Mouse (Mus musculus) limb, embryonic 15.5 days (tissue): Measurements from ENCODE around the gene Ckb. TPM values are rescaled to one million over a fixed set of nuclear protein-coding genes. Genes with fewer than 3 reads are reported as not detected.
"Not testable (repeated sequence)": the region's sequence is repeated elsewhere in the genome, so short reads cannot be mapped to it uniquely, and the experiment has no call there.

ENCODE experiments used
- ATAC-seq: fragments of 200-750 bp; cut with Nextera tagmentation; 2 replicates; pipeline ENCODE4 v1.8.0; 2017; ENCODE audit warnings: low read depth, moderate TSS enrichment; ENCODE audit not compliant: insufficient number of reproducible peaks, low FRiP score, low TSS enrichment
- H3K27ac ChIP-seq: fragments of 300-500 bp; sonication (generic); 2 replicates; pipeline ENCODE4 v1.5.1; 2015; ENCODE audit warnings: moderate library complexity, mild to moderate bottlenecking, inconsistent platforms
- H3K27me3 ChIP-seq: fragments of 300-500 bp; sonication (generic); 2 replicates; pipeline ENCODE4 v1.6.1; 2015; ENCODE audit warnings: inconsistent platforms
- H3K36me3 ChIP-seq: fragments of 300-500 bp; sonication (generic); 2 replicates; pipeline ENCODE4 v1.6.1; 2015; ENCODE audit warnings: inconsistent platforms
- H3K4me1 ChIP-seq: fragments of 300-500 bp; sonication (generic); 2 replicates; pipeline ENCODE4 v1.6.1; 2015; ENCODE audit warnings: inconsistent platforms
- H3K4me2 ChIP-seq: fragments of 300-500 bp; sonication (generic); 2 replicates; pipeline ENCODE4 v1.6.1; 2015; ENCODE audit warnings: mild to moderate bottlenecking, inconsistent platforms
- H3K4me3 ChIP-seq: fragments of 300-500 bp; sonication (generic); 2 replicates; pipeline ENCODE4 v1.5.1; 2015; ENCODE audit warnings: mild to moderate bottlenecking, inconsistent platforms
- H3K9ac ChIP-seq: fragments of 300-500 bp; sonication (generic); 2 replicates; pipeline ENCODE4 v1.6.1; 2015; ENCODE audit warnings: inconsistent platforms
- H3K9me3 ChIP-seq: fragments of 300-500 bp; sonication (generic); 2 replicates; pipeline ENCODE4 v1.6.1; 2016; ENCODE audit warnings: inconsistent platforms
- WGBS: fragments of 180-500 bp; shearing (Covaris S2); methylation state at CpG from one replicate; pipeline ENCODE4 v1.1.7; 2015; 5-methylcytosine and 5-hydroxymethylcytosine counted together
- polyA plus RNA-seq: library from polyadenylated mRNA; unstranded; fragments of >200 nt; fragmentation: Nextera tagmentation; extraction: Ambion mirVana; gene quantifications from 2 replicates; pipeline ENCODE4 v1.2.1, GENCODE M21; 2015

Ckb gene
- polyA plus RNA-seq, result 132 and 183 TPM in 2 replicates

DNA sequence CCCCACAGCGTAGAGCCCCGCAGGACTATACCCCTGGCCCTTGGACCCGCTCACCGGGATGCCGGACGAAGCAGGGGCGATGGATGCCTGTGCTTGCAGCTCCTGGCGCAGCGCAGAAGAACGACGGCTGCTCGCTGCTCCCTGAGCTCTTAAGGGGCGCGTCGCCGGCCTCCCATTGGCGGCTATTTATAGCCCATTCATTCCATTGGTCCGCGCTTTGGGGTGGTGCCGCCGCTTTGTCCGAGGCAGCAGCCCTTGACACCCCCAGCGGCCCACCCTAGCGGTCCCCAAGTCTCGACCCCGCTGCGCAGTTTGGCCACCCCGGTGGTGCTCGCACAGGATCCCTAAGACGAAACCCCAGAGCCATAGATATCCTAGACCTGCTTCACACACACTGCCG is at the start of gene Ckb:
Gene Ckb (minus strand): TSS at position 163 of the 400 bp plus-strand sequence.
- H3K36me3 ChIP-seq, result no peaks in the 10 kb centered on the region
- H3K4me2 ChIP-seq, result peak within 1 kb of the TSS; percentile 98
- H3K27me3 ChIP-seq, result peaks cover 54% of the 10 kb centered on the region
- peaks cover 56% of the 10 kb centered on the region for H3K4me1 ChIP-seq
- peak within 1 kb of the TSS; percentile 54 for H3K4me3 ChIP-seq
- H3K9ac ChIP-seq, result peak within 1 kb of the TSS; percentile 50
- no peaks in the 10 kb centered on the region for H3K9me3 ChIP-seq
- under 1% methylated on average over 31 of the region's 31 CpGs for WGBS
- ATAC-seq, result no peak; the same call in 1 of the 2 replicates
- H3K27ac ChIP-seq, result no peak within 1 kb of the TSS

DNA sequence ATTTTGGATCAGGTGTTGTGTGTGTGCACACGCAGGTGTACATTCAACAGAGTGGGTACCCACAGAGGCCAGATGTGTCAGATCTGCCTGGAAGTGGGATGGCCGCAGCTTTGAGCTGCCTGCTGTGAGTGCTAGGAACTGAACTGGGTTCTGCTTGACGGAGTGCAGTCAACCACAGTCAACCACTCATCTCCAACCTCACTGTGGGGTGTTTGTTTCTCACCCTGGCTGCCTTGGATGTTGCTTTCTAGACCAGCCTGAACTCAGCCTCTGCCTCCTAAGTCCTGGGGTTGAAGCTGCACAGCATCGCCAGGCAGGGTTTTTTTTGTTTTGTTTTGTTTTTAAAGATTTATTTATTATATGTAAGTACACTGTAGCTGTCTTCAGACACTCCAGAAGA is 48.1 kb upstream of the Ckb start:
- peaks cover 11% of the 10 kb centered on the region; the same call in 1 of the 2 replicates for H3K4me1 ChIP-seq
- H3K4me2 ChIP-seq, result no peak overlapping the region
- no peak overlapping the region for H3K27ac ChIP-seq
- H3K9ac ChIP-seq, result no peak overlapping the region
- no peaks in the 10 kb centered on the region for H3K9me3 ChIP-seq
- H3K36me3 ChIP-seq, result peaks cover 31% of the 10 kb centered on the region
- ATAC-seq, result no peak
- 89% methylated on average over 4 of the region's 4 CpGs for WGBS
- H3K27me3 ChIP-seq, result no peaks in the 10 kb centered on the region
- H3K4me3 ChIP-seq, result no peak overlapping the region

DNA sequence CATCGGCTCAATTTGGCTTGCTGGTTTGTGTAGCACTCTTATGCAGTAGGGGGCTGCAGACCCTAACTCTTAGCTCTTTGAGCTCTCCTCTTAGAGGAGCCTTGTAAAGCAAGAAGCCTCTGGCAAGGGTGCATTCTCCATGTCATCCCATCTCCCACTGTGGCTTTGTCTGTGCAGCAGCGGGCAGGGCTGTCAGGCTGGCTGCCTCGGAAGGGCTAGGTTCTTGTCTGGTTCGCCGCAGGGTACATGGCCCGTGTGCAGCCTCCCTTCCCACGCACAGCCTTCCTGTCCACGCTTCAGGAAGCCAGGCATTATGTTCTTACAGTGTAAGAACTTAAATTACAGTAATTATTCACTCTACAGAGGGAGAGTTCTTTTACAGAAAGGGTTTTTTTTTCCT is 46.5 kb upstream of the Ckb start:
- H3K27ac ChIP-seq, result peak overlapping the region; percentile 39; the same call in 1 of the 2 replicates
- H3K9me3 ChIP-seq, result no peaks in the 10 kb centered on the region
- peaks cover 18% of the 10 kb centered on the region; the same call in 1 of the 2 replicates for H3K4me1 ChIP-seq
- H3K4me3 ChIP-seq, result no peak overlapping the region
- H3K27me3 ChIP-seq, result no peaks in the 10 kb centered on the region
- ATAC-seq, result no peak
- no peak overlapping the region for H3K9ac ChIP-seq
- H3K4me2 ChIP-seq, result no peak overlapping the region
- H3K36me3 ChIP-seq, result peaks cover 16% of the 10 kb centered on the region
- 50% methylated on average over 8 of the region's 8 CpGs for WGBS

DNA sequence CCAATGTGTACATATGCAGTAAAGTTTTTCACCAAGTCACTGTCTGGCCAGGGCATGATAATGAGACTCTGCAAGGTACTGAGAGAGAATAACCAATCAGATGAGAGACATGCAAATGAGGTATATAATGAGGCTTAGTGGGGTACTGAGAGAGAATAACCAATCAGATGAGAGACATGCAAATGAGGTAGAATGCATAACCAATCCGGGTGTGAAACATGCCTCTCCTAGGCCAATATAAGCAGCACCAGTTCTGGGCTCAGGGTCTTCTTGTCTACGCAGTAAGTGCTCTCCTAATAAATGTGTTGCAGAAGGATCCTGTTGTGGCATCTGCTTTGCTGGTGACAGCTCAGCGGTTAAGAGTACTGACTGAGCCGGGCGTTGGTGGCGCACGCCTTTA is 44.4 kb upstream of the Ckb start:
- H3K4me2 ChIP-seq, result no peak overlapping the region
- 97% methylated on average over 7 of the region's 7 CpGs for WGBS
- no peak overlapping the region for H3K9ac ChIP-seq
- no peaks in the 10 kb centered on the region for H3K9me3 ChIP-seq
- H3K36me3 ChIP-seq, result peaks cover 10% of the 10 kb centered on the region
- H3K27ac ChIP-seq, result no peak overlapping the region
- no peak for ATAC-seq
- no peaks in the 10 kb centered on the region for H3K27me3 ChIP-seq
- peaks cover 24% of the 10 kb centered on the region for H3K4me1 ChIP-seq
- no peak overlapping the region for H3K4me3 ChIP-seq

DNA sequence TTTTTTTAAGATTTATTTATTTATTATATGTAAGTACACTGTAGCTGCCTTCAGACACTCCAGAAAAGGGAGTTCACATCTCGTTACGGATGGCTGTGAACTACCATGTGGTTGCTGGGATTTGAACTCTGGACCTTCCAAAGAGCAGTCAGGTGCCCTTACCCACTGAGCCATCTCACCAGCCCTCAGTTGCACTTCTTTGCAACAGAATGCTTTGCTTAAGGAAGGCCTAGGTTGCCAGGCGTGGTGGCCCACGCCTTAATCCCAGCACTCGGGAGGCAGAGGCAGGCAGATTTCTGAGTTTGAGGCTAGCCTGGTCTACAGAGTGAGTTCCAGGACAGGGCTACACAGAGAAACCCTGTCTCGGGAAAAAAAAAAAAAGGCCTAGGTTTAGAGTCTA is 41.7 kb upstream of the Ckb start:
- peaks cover 29% of the 10 kb centered on the region for H3K4me1 ChIP-seq
- not testable (repeated sequence) for H3K27ac ChIP-seq, H3K9ac ChIP-seq, H3K9me3 ChIP-seq, ATAC-seq, H3K27me3 ChIP-seq
- peak overlapping the region; percentile 47 for H3K4me2 ChIP-seq
- peaks cover 31% of the 10 kb centered on the region for H3K36me3 ChIP-seq
- WGBS, result 77% methylated on average over 6 of the region's 6 CpGs
- peak overlapping the region; percentile 100 for H3K4me3 ChIP-seq

DNA sequence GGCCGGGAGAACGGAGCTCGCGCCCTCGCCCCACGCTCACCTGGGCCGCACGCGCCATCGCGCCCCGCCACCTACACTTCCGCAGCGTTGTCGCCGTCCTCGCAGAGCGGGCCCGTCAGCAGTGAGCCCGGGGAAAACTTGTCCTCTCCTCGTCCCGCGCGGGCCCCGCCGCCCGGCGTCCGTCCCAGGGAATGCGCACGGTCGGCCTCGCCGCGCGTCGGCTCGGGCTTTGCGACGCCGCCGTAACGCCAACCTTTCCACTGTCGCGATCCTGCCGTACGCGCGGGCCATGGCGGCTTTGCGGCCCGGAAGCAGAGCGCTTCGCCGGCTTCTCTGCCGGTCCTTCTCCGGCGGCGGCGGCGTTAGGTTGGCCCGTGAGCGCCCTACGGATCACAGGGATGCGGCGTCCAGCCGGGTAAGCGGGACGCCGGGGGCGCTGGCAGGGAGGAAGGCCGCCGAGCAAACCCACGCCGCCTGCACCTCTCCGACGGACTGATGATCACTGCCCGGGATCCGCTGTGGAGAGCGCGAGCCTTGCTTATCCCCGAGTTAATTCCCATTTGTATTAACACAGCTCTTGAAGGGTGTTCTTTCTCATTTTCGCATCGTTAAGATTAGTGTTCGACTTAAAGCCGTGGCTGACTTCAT is 41.0 kb upstream of the Ckb start, which contains the start of the genes Bag5 and Apopt1:
Gene Bag5 (minus strand): TSS at position 254 of the 648 bp plus-strand sequence.
Gene Apopt1 (plus strand): TSS at position 258 of the 648 bp plus-strand sequence.
- ATAC-seq, result peak; percentile 92
- Histone ChIP-seq H3K4me2 (peak within 1 kb of the TSS; percentile 63), H3K4me1 (peaks cover 23% of the 10 kb centered on the region), H3K9ac (peak within 1 kb of the TSS; percentile 100), H3K4me3 (peak within 1 kb of the TSS; percentile 100), H3K9me3 (no peaks in the 10 kb centered on the region), H3K27me3 (no peaks in the 10 kb centered on the region), H3K27ac (peak within 1 kb of the TSS; percentile 90), H3K36me3 (peaks cover 38% of the 10 kb centered on the region)
- under 1% methylated on average over 65 of the region's 86 CpGs for WGBS

DNA sequence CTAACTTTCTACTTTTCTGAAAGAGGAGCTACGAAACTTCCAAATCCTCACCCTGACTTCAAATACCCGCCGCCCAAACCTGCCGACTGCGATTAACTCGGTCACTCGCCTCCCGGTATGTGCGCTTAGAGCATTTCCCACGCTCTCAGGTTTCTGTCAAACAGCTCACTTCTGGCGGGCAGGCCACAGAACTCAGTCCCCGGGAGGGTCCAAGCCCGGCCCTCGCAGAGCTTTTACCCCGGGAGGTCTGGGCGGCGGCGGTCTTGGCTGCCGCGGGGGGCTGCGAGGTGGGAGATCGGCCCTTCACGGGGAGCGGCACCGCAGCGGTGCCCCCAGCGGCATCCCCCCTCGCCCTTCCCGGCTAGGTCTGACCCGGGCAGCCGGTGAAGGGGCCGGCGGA is 40.3 kb upstream of the Ckb start:
- Histone ChIP-seq H3K27ac (peak overlapping the region; percentile 90), H3K27me3 (no peaks in the 10 kb centered on the region), H3K9me3 (no peaks in the 10 kb centered on the region), H3K4me2 (peak overlapping the region; percentile 63), H3K4me1 (peaks cover 22% of the 10 kb centered on the region), H3K4me3 (peak overlapping the region; percentile 100), H3K36me3 (peaks cover 42% of the 10 kb centered on the region), H3K9ac (peak overlapping the region; percentile 100)
- under 1% methylated on average over 33 of the region's 33 CpGs for WGBS
- ATAC-seq, result no peak

DNA sequence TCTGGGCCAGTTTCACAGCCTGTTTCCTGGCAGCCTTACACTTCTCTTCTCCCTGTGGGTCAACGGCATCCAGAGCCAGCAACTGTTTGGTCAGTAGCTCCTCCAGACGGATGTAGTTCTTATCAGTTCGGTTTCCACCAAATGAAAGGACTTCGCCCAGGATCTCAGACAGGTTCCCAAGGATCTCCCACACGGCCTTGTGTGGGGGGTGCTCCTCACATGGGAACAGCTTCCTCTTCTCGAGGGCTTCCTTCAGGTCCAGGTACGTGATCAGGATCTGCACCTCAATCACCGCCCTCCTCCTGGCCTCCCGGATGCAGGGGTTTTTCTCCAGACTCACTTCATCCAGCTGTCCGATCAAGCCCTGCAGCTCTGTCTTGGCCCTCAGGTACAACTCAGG is 38.0 kb upstream of the Ckb start:
- Histone ChIP-seq H3K4me2 (no peak overlapping the region), H3K36me3 (peaks cover 46% of the 10 kb centered on the region), H3K9me3 (no peaks in the 10 kb centered on the region), H3K9ac (no peak overlapping the region), H3K4me3 (no peak overlapping the region), H3K27me3 (no peaks in the 10 kb centered on the region), H3K27ac (no peak overlapping the region), H3K4me1 (peaks cover 29% of the 10 kb centered on the region)
- WGBS, result 91% methylated on average over 10 of the region's 10 CpGs
- ATAC-seq, result no peak

DNA sequence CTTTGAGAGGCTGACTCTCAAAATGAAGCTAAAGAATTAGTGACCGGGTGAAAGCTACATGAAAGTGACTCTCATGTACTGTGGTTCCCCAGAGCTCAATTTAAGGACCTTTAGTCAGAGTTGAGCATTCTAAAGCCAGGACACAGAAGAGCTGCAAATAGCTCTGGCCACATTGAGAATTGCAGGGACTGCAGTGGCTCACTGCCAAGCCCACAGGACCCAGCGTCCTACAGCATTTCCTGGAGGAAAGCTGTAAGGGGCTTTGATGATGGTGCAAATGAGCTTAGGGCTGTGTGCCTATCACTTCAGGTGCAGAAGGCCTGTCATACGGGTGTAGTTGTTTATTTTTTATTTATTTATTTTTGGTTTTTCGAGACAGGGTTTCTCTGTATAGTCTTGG is 36.0 kb upstream of the Ckb start:
- Histone ChIP-seq H3K4me3 (no peak overlapping the region), H3K27me3 (no peaks in the 10 kb centered on the region), H3K9ac (no peak overlapping the region), H3K36me3 (peaks cover 46% of the 10 kb centered on the region), H3K9me3 (no peaks in the 10 kb centered on the region), H3K4me1 (peaks cover 28% of the 10 kb centered on the region), H3K4me2 (no peak overlapping the region), H3K27ac (no peak overlapping the region)
- ATAC-seq, result no peak
- 72% methylated on average over 4 of the region's 4 CpGs for WGBS

DNA sequence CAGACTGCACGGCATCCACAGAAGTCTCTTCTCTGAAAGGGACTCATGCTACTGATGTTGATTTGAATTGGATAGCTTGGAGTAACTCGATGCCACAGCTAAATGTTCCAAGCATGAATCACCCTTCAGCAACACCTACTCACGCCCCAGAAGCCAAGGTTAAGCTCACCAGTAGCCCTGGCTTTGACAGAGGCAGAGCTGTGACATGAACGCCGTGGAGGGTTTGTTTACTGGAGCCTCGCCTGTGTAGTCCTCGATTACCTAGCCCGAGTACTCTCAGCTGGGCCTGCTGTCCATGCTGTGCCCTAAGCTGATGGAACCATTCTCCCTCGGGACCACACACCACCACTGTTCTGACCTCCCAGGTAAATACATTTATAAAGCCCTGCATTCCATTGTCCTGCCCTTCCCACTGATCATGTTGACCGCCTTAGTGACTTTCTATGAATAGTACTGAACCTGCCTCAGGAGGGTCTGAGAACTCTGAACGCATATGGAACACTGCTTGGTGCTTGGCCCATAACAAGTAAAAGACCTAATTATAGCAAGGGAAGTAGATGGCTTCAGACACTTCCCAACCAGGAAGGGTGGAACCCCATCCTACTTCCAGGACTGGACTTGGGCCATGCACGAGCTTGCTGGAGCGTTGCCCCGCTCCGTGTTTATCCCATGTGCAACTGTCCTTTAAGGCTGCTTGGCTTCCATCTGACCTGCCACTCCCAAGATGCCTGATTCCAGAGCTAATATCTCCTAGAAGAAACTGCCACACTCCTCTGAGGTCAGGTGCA is 33.2 kb upstream of the Ckb start:
- Histone ChIP-seq H3K36me3 (peaks cover 35% of the 10 kb centered on the region), H3K4me2 (no peak overlapping the region), H3K27me3 (no peaks in the 10 kb centered on the region), H3K27ac (peak overlapping the region; percentile 78), H3K9ac (no peak overlapping the region), H3K9me3 (no peaks in the 10 kb centered on the region), H3K4me3 (no peak overlapping the region), H3K4me1 (peaks cover 17% of the 10 kb centered on the region)
- 51% methylated on average over 15 of the region's 15 CpGs for WGBS
- peak; percentile 21; the same call in 1 of the 2 replicates for ATAC-seq

DNA sequence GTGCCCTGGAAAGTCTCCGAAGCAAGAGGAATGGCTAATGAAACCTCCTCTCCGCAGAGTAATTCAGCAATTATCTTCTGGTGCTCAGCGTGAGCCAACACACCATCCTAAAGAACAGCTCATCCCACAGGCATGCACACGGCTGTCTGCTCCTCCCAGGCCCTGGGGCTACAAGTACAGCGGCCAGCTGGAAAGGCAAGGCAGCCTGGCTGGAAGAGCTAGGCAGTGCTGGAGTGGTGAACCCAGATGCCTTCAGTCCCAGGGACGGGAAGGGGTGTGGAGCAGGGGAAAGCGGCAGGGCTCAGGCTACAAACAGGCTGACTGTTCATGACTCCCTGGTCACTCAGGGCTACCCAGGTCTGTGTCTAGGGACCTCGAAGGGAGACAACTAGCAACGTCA is 32.5 kb upstream of the Ckb start:
- H3K27ac ChIP-seq, result peak overlapping the region; percentile 78
- no peak overlapping the region for H3K4me3 ChIP-seq
- ATAC-seq, result peak; percentile 65
- peaks cover 28% of the 10 kb centered on the region for H3K36me3 ChIP-seq
- H3K27me3 ChIP-seq, result no peaks in the 10 kb centered on the region
- no peaks in the 10 kb centered on the region for H3K9me3 ChIP-seq
- WGBS, result 35% methylated on average over 9 of the region's 9 CpGs
- no peak overlapping the region for H3K9ac ChIP-seq
- no peak overlapping the region for H3K4me2 ChIP-seq
- peaks cover 17% of the 10 kb centered on the region for H3K4me1 ChIP-seq

DNA sequence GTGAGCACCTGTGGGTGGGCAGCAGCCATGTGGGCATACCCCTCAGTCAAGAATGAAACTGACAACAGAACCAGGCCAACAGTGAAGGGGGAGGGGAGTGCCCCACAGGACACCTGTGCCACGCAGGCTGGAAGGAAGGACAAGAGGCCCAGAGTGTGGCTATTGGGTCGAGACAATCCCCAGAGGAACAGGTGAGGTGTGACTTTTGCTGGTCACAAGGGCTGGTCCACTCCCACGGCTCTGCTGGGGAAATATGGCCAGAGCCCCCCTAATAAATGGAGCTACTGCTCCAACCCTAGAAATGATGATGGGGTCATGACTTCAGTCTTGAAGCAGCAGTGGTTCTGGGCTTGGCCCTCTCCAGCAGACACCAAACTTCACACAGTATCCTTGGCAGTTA is 31.2 kb upstream of the Ckb start:
- Histone ChIP-seq H3K4me1 (peaks cover 17% of the 10 kb centered on the region), H3K9me3 (no peaks in the 10 kb centered on the region), H3K4me2 (no peak overlapping the region), H3K36me3 (peaks cover 16% of the 10 kb centered on the region), H3K27me3 (no peaks in the 10 kb centered on the region), H3K4me3 (no peak overlapping the region), H3K9ac (no peak overlapping the region), H3K27ac (no peak overlapping the region)
- ATAC-seq, result no peak
- WGBS, result 72% methylated on average over 3 of the region's 3 CpGs
